Mouse (Mus musculus) midbrain, embryonic 14.5 days (tissue): ENCODE data around the gene Amigo1. TPM values are rescaled to one million over a fixed set of nuclear protein-coding genes. Genes with fewer than 3 reads are reported as not detected.
"Not testable (repeated sequence)": the region's sequence is repeated elsewhere in the genome, so short reads cannot be mapped to it uniquely, and the experiment has no call there.

ENCODE experiments used
- ATAC-seq: fragments of 200-750 bp; cut with Nextera tagmentation; 2 replicates; pipeline ENCODE4 v1.8.0; 2017; ENCODE audit warnings: moderate number of reproducible peaks, moderate library complexity; ENCODE audit not compliant: low FRiP score, low TSS enrichment
- DNase-seq: peaks from one replicate; pipeline ENCODE4 v3.0.0-alpha.2; 2015
- H3K27ac ChIP-seq: fragments of 300-500 bp; sonication (generic); replicated peaks from 2 replicates; pipeline ENCODE4 v1.5.1; 2014; ENCODE audit warnings: mild to moderate bottlenecking, low read depth, low read length, moderate library complexity
- H3K27me3 ChIP-seq: fragments of 300-500 bp; sonication (generic); 2 replicates; pipeline ENCODE4 v1.6.1; 2014; ENCODE audit warnings: low read length, control low read depth, mixed read lengths; ENCODE audit not compliant: control insufficient read depth, insufficient read depth
- H3K36me3 ChIP-seq: fragments of 300-500 bp; sonication (generic); 2 replicates; pipeline ENCODE4 v1.6.1; 2014; ENCODE audit warnings: low read length, control low read depth; ENCODE audit not compliant: control insufficient read depth, insufficient read depth
- H3K4me1 ChIP-seq: fragments of 300-500 bp; sonication (generic); 2 replicates; pipeline ENCODE4 v1.6.1; 2014; ENCODE audit warnings: mild to moderate bottlenecking, antibody characterized with exemption, low read length, control low read depth; ENCODE audit not compliant: control insufficient read depth, insufficient read depth
- H3K4me2 ChIP-seq: fragments of 300-500 bp; sonication (generic); 2 replicates; pipeline ENCODE4 v1.6.1; 2014; ENCODE audit warnings: mild to moderate bottlenecking, low read length, moderate library complexity
- H3K4me3 ChIP-seq: fragments of 300-500 bp; sonication (generic); replicated peaks from 2 replicates; pipeline ENCODE4 v1.5.1; 2014; ENCODE audit warnings: low read depth, low read length
- H3K9ac ChIP-seq: fragments of 300-500 bp; sonication (generic); replicated peaks from 2 replicates; pipeline ENCODE4 v1.6.1; 2014; ENCODE audit warnings: mild to moderate bottlenecking, low read length, moderate library complexity
- H3K9me3 ChIP-seq: fragments of 300-500 bp; sonication (generic); 2 replicates; pipeline ENCODE4 v1.6.1; 2016; ENCODE audit warnings: low read length, control low read depth, mixed read lengths; ENCODE audit not compliant: control insufficient read depth
- WGBS: fragments of 180-500 bp; shearing (Covaris S2); extraction: QIAGEN DNeasy Blood & Tissue Kit; methylation state at CpG from one replicate; pipeline ENCODE4 v1.1.7; 2014; 5-methylcytosine and 5-hydroxymethylcytosine counted together
- polyA plus RNA-seq: library from polyadenylated mRNA; unstranded; fragments of >200 nt; fragmentation: Nextera tagmentation; extraction: Ambion mirVana; gene quantifications from 2 replicates; pipeline ENCODE4 v1.2.1, GENCODE M21; 2014

Gene Amigo1
- polyA plus RNA-seq, 1 experiment from 2014 or later: 10.2 TPM

GRCm38 (mm10) chr3:108231646-108232045, 45.5 kb downstream of the Amigo1 start:
- no peak for ATAC-seq
- Histone ChIP-seq H3K27ac (no peak overlapping the region), H3K4me1 (peaks cover 2% of the 10 kb centered on the region; the same call in 1 of the 2 replicates), H3K27me3 (peaks cover 10% of the 10 kb centered on the region; the same call in 1 of the 2 replicates), H3K4me2 (no peak overlapping the region), H3K9me3 (no peaks in the 10 kb centered on the region), H3K36me3 (no peaks in the 10 kb centered on the region), H3K9ac (no peak overlapping the region), H3K4me3 (no peak overlapping the region)
- WGBS: 84% methylated on average over 4 of the region's 4 CpGs
- DNase-seq: no peak

GRCm38 (mm10) chr3:108237474-108238102, 51.5 kb downstream of the Amigo1 start:
- H3K27ac ChIP-seq, DNase-seq, H3K4me2 ChIP-seq, H3K36me3 ChIP-seq, H3K4me1 ChIP-seq, H3K9ac ChIP-seq, H3K9me3 ChIP-seq, H3K27me3 ChIP-seq, H3K4me3 ChIP-seq, ATAC-seq: not testable (repeated sequence)
- WGBS: 90% methylated on average over 4 of the region's 4 CpGs

GRCm38 (mm10) chr3:108241243-108241839, 55.2 kb downstream of the Amigo1 start:
- no peak for ATAC-seq
- 93% methylated on average over 3 of the region's 3 CpGs for WGBS

More at GRCm38 (mm10) chr3:108241243-108241839, 55.2 kb downstream of the Amigo1 start:
- no peaks in the 10 kb centered on the region for H3K4me1 ChIP-seq
- no peak overlapping the region for H3K9ac ChIP-seq
- H3K27me3 ChIP-seq: no peaks in the 10 kb centered on the region
- H3K36me3 ChIP-seq: no peaks in the 10 kb centered on the region
- H3K4me2 ChIP-seq: no peak overlapping the region
- no peaks in the 10 kb centered on the region for H3K9me3 ChIP-seq
- H3K4me3 ChIP-seq: no peak overlapping the region
- H3K27ac ChIP-seq: no peak overlapping the region
- no peak for DNase-seq

Other genes with a start within 250 kb of the Amigo1 start
- gene Gstm6, start 242.6 kb upstream of the Amigo1 start, polyA plus RNA-seq: 13.3 and 14.4 TPM in 2 replicates
- not detected in 2 replicates for gene Gstm3, start 217.1 kb upstream of the Amigo1 start, polyA plus RNA-seq
- gene Gstm2, start 199.9 kb upstream of the Amigo1 start, polyA plus RNA-seq: 1.4 and 6.2 TPM in 2 replicates
- 58.9 and 87.2 TPM in 2 replicates for gene Gstm1, start 168.4 kb upstream of the Amigo1 start, polyA plus RNA-seq
- 16.0 and 17.5 TPM in 2 replicates for gene Gstm4, start 141.4 kb upstream of the Amigo1 start, polyA plus RNA-seq
- gene Ampd2, start 99.7 kb upstream of the Amigo1 start, polyA plus RNA-seq: 45.9 and 53.3 TPM in 2 replicates
- gene Gnat2, start 93.5 kb upstream of the Amigo1 start, polyA plus RNA-seq: 0.13 and 0.30 TPM in 2 replicates
- gene Gnai3, start 40.2 kb upstream of the Amigo1 start, polyA plus RNA-seq: 107 and 150 TPM in 2 replicates
- 1.4 and 2.6 TPM in 2 replicates for gene Gpr61, start 31.5 kb upstream of the Amigo1 start, polyA plus RNA-seq
- gene Cyb561d1, start 14.9 kb downstream of the Amigo1 start, polyA plus RNA-seq: 2.7 and 4.3 TPM in 2 replicates
- gene Atxn7l2, start 24.6 kb downstream of the Amigo1 start, polyA plus RNA-seq: 26.5 and 27.9 TPM in 2 replicates
- 0.42 and 0.43 TPM in 2 replicates for gene Sypl2, start 40.3 kb downstream of the Amigo1 start, polyA plus RNA-seq
- gene Psma5, start 70.6 kb downstream of the Amigo1 start, polyA plus RNA-seq: 249 and 256 TPM in 2 replicates
- 23.4 and 28.6 TPM in 2 replicates for gene Sort1, start 97.7 kb downstream of the Amigo1 start, polyA plus RNA-seq
- not detected in 2 replicates for gene Mybphl, start 178.6 kb downstream of the Amigo1 start, polyA plus RNA-seq
- gene Psrc1, start 197.5 kb downstream of the Amigo1 start, polyA plus RNA-seq: 7.4 and 12.4 TPM in 2 replicates
- gene Celsr2, start 229.2 kb downstream of the Amigo1 start, polyA plus RNA-seq: 49.5 and 59.4 TPM in 2 replicates